In genomic region chr13:20163339-20163954, GRCm38 (mm10) we compare ENCODE assay signal across 11 mouse cellular contexts.
DNase-seq lines count a peak whose midpoint lies in the region; ATAC-seq and TF ChIP-seq lines count a peak whose summit lies in the region.
"Had no signal": no experiment of that assay in that cellular context is flagged by ENCODE, and none has a peak within 500 bp of the region (broad histone marks: within the 10 kb centered on the region; RNA-seq: fewer than 3 reads in every experiment).

No protein-coding gene starts in this region.

- H3K4me2 ChIP-seq in heart, embryonic 12.5 days: peak overlapping the region; percentile 22; the same call in 1 of the 2 replicates
- no peak overlapping the region for H3K4me2 ChIP-seq in intestine, embryonic 15.5 days (replicated peaks)
- peak overlapping the region; percentile 10; the same call in 1 of the 2 replicates for H3K4me2 ChIP-seq in liver, postnatal 0 days (ENCODE audit: low read depth, low read length)
- H3K4me2 ChIP-seq: forebrain, embryonic 12.5 days had no signal

- no peaks in the 10 kb centered on the region for H3K27me3 ChIP-seq in heart, embryonic 12.5 days (replicated peaks)
- H3K27me3 ChIP-seq in intestine, embryonic 15.5 days (replicated peaks): no peaks in the 10 kb centered on the region
- no peaks in the 10 kb centered on the region for H3K27me3 ChIP-seq in liver, postnatal 0 days (ENCODE audit: insufficient read depth, low read length)
- H3K27me3 ChIP-seq: forebrain, embryonic 12.5 days had no signal

- peak; percentile 72 for TF ChIP-seq EP300 in liver, postnatal 0 days (IDR thresholded peaks at IDR 0.05; ENCODE audit: low read depth)

- H3K27ac ChIP-seq in heart, embryonic 12.5 days (ENCODE audit: poor library complexity, severe bottlenecking): peak overlapping the region; percentile 36
- no peak overlapping the region for H3K27ac ChIP-seq in intestine, embryonic 15.5 days
- H3K27ac ChIP-seq in liver, postnatal 0 days (ENCODE audit: low read depth): peak overlapping the region; percentile 44; the same call in 1 of the 2 replicates
- H3K27ac ChIP-seq: forebrain, embryonic 12.5 days had no signal

- no peaks in the 10 kb centered on the region for H3K9me3 ChIP-seq in heart, embryonic 12.5 days (replicated peaks)
- no peaks in the 10 kb centered on the region for H3K9me3 ChIP-seq in intestine, embryonic 15.5 days
- H3K9me3 ChIP-seq in liver, postnatal 0 days (ENCODE audit: low read length): no peaks in the 10 kb centered on the region
- H3K9me3 ChIP-seq: forebrain, embryonic 12.5 days; megakaryocyte, embryonic 14.5 days had no signal

- no peak overlapping the region for H3K4me3 ChIP-seq in heart, embryonic 12.5 days
- H3K4me3 ChIP-seq in intestine, embryonic 15.5 days (replicated peaks): no peak overlapping the region
- no peak overlapping the region for H3K4me3 ChIP-seq in liver, postnatal 0 days (ENCODE audit: low read depth, low read length)
- H3K4me3 ChIP-seq: forebrain, embryonic 12.5 days; megakaryocyte, embryonic 14.5 days had no signal

- H3K4me1 ChIP-seq in heart, embryonic 12.5 days (replicated peaks): peaks cover 19% of the 10 kb centered on the region
- H3K4me1 ChIP-seq in intestine, embryonic 15.5 days (replicated peaks): 0 out of 2 replicates have a peak, but pooled peaks cover 4% of the 10 kb centered on the region
- H3K4me1 ChIP-seq in liver, postnatal 0 days (ENCODE audit: insufficient read depth): peaks cover 24% of the 10 kb centered on the region
- H3K4me1 ChIP-seq: forebrain, embryonic 12.5 days had no signal

- no peak for TF ChIP-seq CTCF in liver, postnatal 0 days (IDR thresholded peaks at IDR 0.05; ENCODE audit: low read depth)

- DNase-seq in heart, postnatal 25 days (ENCODE audit: low spot score): no peak
- DNase-seq in Muller cell, postnatal 12 days (ENCODE audit: inconsistent ontology term): peak; percentile 31
- no peak for DNase-seq in liver, postnatal 0 days
- no peak for DNase-seq in c-Kit-positive CD71-positive TER-119-positive erythroid progenitor cells, embryonic 14.5 days (ENCODE audit: low spot score)
- no peak for DNase-seq in gastrocnemius, postnatal 25 days
- DNase-seq in cerebellum, adult 18-20 months: no peak
- DNase-seq: cerebellum, adult 9-11 months had no signal

- ATAC-seq in heart, embryonic 12.5 days (ENCODE audit: insufficient number of reproducible peaks, low FRiP score): peak; percentile 64
- peak; percentile 62 for ATAC-seq in intestine, embryonic 15.5 days
- peak; percentile 78 for ATAC-seq in liver, postnatal 0 days

- 24% methylated on average over 10 of the region's 10 CpGs for WGBS in heart, embryonic 12.5 days
- 54% methylated on average over 10 of the region's 10 CpGs for WGBS in intestine, embryonic 15.5 days
- WGBS in liver, postnatal 0 days (ENCODE audit: insufficient replicate concordance): 23% methylated on average over 10 of the region's 10 CpGs

- no peak overlapping the region for H3K9ac ChIP-seq in heart, embryonic 12.5 days
- H3K9ac ChIP-seq in intestine, embryonic 15.5 days: no peak overlapping the region
- no peak overlapping the region; the same call in 1 of the 2 replicates for H3K9ac ChIP-seq in liver, postnatal 0 days (replicated peaks)
- H3K9ac ChIP-seq: forebrain, embryonic 12.5 days had no signal

- no peaks in the 10 kb centered on the region for H3K36me3 ChIP-seq in heart, embryonic 12.5 days
- H3K36me3 ChIP-seq in intestine, embryonic 15.5 days: no peaks in the 10 kb centered on the region
- no peaks in the 10 kb centered on the region for H3K36me3 ChIP-seq in liver, postnatal 0 days (replicated peaks; ENCODE audit: insufficient read depth, low read length)
- H3K36me3 ChIP-seq: forebrain, embryonic 12.5 days had no signal

- intact Hi-C loops in heart, postnatal 25 days (cut with DNase I): no loop called here
